Mouse (Mus musculus): ENCODE measurements around the gene Tnk2.

DNA sequence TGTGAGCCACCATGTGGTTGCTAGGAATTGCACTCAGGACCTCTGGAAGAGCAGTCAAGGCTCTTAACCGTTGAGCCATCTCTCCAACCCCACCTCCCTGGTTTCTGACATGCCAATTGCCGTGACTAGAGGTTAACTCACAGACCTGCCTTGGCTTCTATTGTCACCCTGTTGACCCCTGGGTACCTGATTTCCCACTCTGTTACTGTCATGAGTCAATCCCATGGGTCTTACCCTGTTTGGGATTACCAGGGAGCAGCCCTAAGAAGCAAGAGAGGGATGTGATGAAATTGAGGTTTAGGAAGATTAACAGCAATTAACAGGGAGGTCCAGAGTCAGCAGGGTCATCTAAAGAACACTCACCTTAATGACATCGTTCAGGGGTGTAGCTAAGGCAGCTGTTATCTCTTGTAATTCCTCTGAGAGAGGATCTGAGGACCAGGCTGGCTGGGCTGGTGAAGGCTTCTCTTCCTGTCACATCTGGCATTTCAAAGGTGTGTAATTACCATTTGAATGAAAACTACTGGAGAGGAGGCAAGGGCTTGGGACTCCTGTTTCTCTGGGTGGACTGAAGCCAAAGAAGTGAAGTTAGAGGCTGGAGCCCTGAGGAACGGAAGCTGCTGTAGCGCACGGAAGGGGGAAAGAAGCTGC lies 6.7 kb upstream of the Tnk2 start:
- TF ChIP-seq NELFE (IDR thresholded peaks at IDR 0.05; ENCODE audit: low read depth, low read length) = no peak
- TF ChIP-seq RAD21 (IDR thresholded peaks at IDR 0.05; ENCODE audit: low read depth, low read length) = no peak
- no peak for TF ChIP-seq MAX (IDR thresholded peaks at IDR 0.05; ENCODE audit: low read length)
- no peak for TF ChIP-seq CHD2 (IDR thresholded peaks at IDR 0.05; ENCODE audit: low read length)
- no peak for TF ChIP-seq MAFK (IDR thresholded peaks at IDR 0.05; ENCODE audit: insufficient replicate concordance, low read length)
- TF ChIP-seq SMC3 (IDR thresholded peaks at IDR 0.05; ENCODE audit: low read depth, low read length) = no peak
- TF ChIP-seq POLR2A (IDR thresholded peaks at IDR 0.05; ENCODE audit: low read depth, low read length) = no peak
- no peak for TF ChIP-seq CTCF (conservative IDR thresholded peaks at IDR 0.05 in 1 of 2, IDR thresholded peaks at IDR 0.05 in 1 of 2; ENCODE audit: low read depth in 2 of 2, low read length in 2 of 2)
- TF ChIP-seq EP300 (IDR thresholded peaks at IDR 0.05; ENCODE audit: low read length) = no peak
